Mouse (Mus musculus) intestine, postnatal 0 days (tissue): ENCODE measurements around the gene Scaf1. TPM values are rescaled to one million over a fixed set of nuclear protein-coding genes. Genes with fewer than 3 reads are reported as not detected.

Experiments
- ATAC-seq: fragments of 200-750 bp; cut with Nextera tagmentation; 2 replicates; pipeline ENCODE4 v1.8.0; 2017; ENCODE audit warnings: mild to moderate bottlenecking, moderate TSS enrichment, moderate library complexity
- H3K27ac ChIP-seq: fragments of 300-500 bp; sonication (generic); 2 replicates; pipeline ENCODE4 v1.5.1; 2014; ENCODE audit warnings: mild to moderate bottlenecking, low read depth, low read length, moderate library complexity
- H3K27me3 ChIP-seq: fragments of 300-500 bp; sonication (generic); replicated peaks from 2 replicates; pipeline ENCODE4 v1.6.1; 2014; ENCODE audit warnings: low read length, mixed read lengths; ENCODE audit not compliant: control insufficient read depth, insufficient read depth
- H3K36me3 ChIP-seq: fragments of 300-500 bp; sonication (generic); 2 replicates; pipeline ENCODE4 v1.6.1; 2014; ENCODE audit warnings: mild to moderate bottlenecking, moderate library complexity; ENCODE audit not compliant: control insufficient read depth, insufficient read depth
- H3K4me1 ChIP-seq: fragments of 300-500 bp; sonication (generic); replicated peaks from 2 replicates; pipeline ENCODE4 v1.6.1; 2014; ENCODE audit warnings: antibody characterized with exemption, low read length, mixed read lengths; ENCODE audit not compliant: control insufficient read depth, insufficient read depth
- H3K4me2 ChIP-seq: fragments of 300-500 bp; sonication (generic); replicated peaks from 2 replicates; pipeline ENCODE4 v1.6.1; 2014; ENCODE audit warnings: low read depth, mild to moderate bottlenecking, moderate library complexity
- H3K4me3 ChIP-seq: fragments of 300-500 bp; sonication (generic); 2 replicates; pipeline ENCODE4 v1.5.1; 2014; ENCODE audit warnings: low read depth, low read length
- H3K9ac ChIP-seq: fragments of 300-500 bp; sonication (generic); 2 replicates; pipeline ENCODE4 v1.6.1; 2014; ENCODE audit warnings: mild to moderate bottlenecking, low read depth, low read length
- H3K9me3 ChIP-seq: fragments of 300-500 bp; sonication (generic); 2 replicates; pipeline ENCODE4 v1.6.1; 2016; ENCODE audit warnings: mixed run types; ENCODE audit not compliant: control insufficient read depth
- CTCF ChIP-seq: sonication (generic); IDR thresholded peaks from 2 replicates; pipeline ENCODE4 v1.5.1; 2016; ENCODE audit warnings: low read depth, mild to moderate bottlenecking, control low read depth, antibody characterized with exemption, moderate library complexity
- WGBS: fragments of 180-500 bp; shearing (Covaris S2); extraction: QIAGEN DNeasy Blood & Tissue Kit; methylation state at CpG from one replicate; pipeline ENCODE4 v1.1.7; 2014; 5-methylcytosine and 5-hydroxymethylcytosine counted together
- polyA plus RNA-seq: library from polyadenylated mRNA; unstranded; fragments of >200 nt; fragmentation: Nextera tagmentation; extraction: Ambion mirVana; gene quantifications from 2 replicates; pipeline ENCODE4 v1.2.1, GENCODE M21; 2015

The Scaf1 gene
- polyA plus RNA-seq, 1 experiment from 2014 or later: 22.6 TPM

GRCm38 (mm10) chr7:45037720-45038361 lies 21.7 kb upstream of the Scaf1 start:
- H3K4me1 ChIP-seq: no peaks in the 10 kb centered on the region
- no peak overlapping the region for H3K9ac ChIP-seq
- H3K9me3 ChIP-seq: no peaks in the 10 kb centered on the region
- no peak overlapping the region for H3K27ac ChIP-seq
- peaks cover 65% of the 10 kb centered on the region for H3K36me3 ChIP-seq
- H3K27me3 ChIP-seq: no peaks in the 10 kb centered on the region
- peak; percentile 87 for TF ChIP-seq CTCF
- 57% methylated on average over 7 of the region's 7 CpGs for WGBS
- no peak overlapping the region for H3K4me3 ChIP-seq
- ATAC-seq: peak; percentile 57; the same call in 1 of the 2 replicates
- H3K4me2 ChIP-seq: no peak overlapping the region

DNA sequence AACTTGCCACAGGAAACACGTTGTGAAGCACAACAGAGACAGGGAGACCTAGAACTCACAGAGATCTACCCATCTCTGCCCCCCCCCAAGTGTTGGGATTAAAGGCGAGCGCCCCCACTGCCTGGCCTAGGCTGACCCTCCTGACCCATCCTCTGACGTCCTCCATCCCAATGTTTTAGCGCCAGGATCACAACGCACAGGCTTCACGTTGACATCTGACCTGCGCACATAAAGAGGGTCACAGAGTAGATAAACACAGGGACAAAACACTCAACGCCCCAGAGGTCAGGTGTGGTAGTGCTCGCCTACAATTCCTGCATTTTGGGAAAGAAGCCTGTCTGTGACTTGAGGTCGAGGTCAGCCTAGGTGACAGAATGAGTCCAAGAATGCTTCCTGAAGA lies 20.5 kb upstream of the Scaf1 start:
- H3K9me3 ChIP-seq: no peaks in the 10 kb centered on the region
- H3K4me3 ChIP-seq: no peak overlapping the region
- no peaks in the 10 kb centered on the region for H3K4me1 ChIP-seq
- no peak for TF ChIP-seq CTCF
- no peak overlapping the region for H3K9ac ChIP-seq
- peaks cover 69% of the 10 kb centered on the region for H3K36me3 ChIP-seq
- no peaks in the 10 kb centered on the region for H3K27me3 ChIP-seq
- WGBS: 83% methylated on average over 11 of the region's 11 CpGs
- no peak overlapping the region for H3K27ac ChIP-seq
- no peak for ATAC-seq
- no peak overlapping the region for H3K4me2 ChIP-seq

GRCm38 (mm10) chr7:45035631-45036030 lies 19.5 kb upstream of the Scaf1 start:
- no peak overlapping the region for H3K4me2 ChIP-seq
- H3K9me3 ChIP-seq: no peaks in the 10 kb centered on the region
- H3K27ac ChIP-seq: no peak overlapping the region
- no peak overlapping the region for H3K4me3 ChIP-seq
- no peak for ATAC-seq
- TF ChIP-seq CTCF: no peak
- no peak overlapping the region for H3K9ac ChIP-seq
- peaks cover 70% of the 10 kb centered on the region for H3K36me3 ChIP-seq
- no peaks in the 10 kb centered on the region for H3K27me3 ChIP-seq
- H3K4me1 ChIP-seq: no peaks in the 10 kb centered on the region
- 82% methylated on average over 3 of the region's 3 CpGs for WGBS

DNA sequence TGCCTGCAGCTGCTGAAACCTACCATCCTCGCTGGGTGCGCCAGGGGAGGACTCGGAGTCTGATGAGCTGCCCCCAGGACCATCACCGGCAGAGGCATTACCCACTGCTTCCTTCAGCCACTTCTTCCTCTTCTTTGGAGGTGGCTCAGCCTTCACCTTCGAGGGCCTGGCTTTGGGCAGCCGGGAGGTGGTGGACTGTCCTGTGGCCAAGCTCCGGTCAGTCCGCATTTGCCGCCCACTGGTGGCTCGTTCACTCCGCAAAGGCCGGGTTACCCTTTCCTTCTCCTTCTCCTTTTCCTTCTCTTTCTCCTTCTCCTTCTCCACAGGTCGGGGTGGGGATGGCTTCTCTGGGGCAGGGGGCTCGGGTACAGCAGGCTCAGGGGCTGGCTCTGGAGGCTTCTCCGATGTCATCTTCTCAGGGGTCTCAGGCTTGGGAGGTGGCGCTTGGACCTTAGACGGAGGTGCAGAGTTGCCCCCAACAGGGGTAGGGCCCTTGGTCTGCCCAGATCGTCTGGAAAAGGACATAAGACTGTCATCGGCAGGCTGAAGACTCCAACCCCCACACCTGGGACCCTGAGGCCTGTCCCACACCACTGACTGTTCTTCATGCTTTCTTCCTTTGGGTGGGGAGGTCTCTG lies 17.7 kb upstream of the Scaf1 start:
- no peak for ATAC-seq
- Histone ChIP-seq H3K9me3 (no peaks in the 10 kb centered on the region), H3K4me3 (no peak overlapping the region), H3K4me2 (no peak overlapping the region), H3K27ac (no peak overlapping the region), H3K36me3 (peaks cover 70% of the 10 kb centered on the region), H3K4me1 (no peaks in the 10 kb centered on the region), H3K27me3 (no peaks in the 10 kb centered on the region), H3K9ac (no peak overlapping the region)
- 95% methylated on average over 19 of the region's 19 CpGs for WGBS
- no peak for TF ChIP-seq CTCF

- no peak for TF ChIP-seq CTCF
- ATAC-seq: no peak
- WGBS: 95% methylated on average over 8 of the region's 8 CpGs
- no peak overlapping the region; the same call in 1 of the 2 replicates for H3K27ac ChIP-seq
- no peaks in the 10 kb centered on the region for H3K4me1 ChIP-seq
- no peak overlapping the region for H3K4me3 ChIP-seq
- no peaks in the 10 kb centered on the region for H3K27me3 ChIP-seq
- H3K36me3 ChIP-seq: peaks cover 76% of the 10 kb centered on the region
- no peak overlapping the region for H3K4me2 ChIP-seq
- no peak overlapping the region for H3K9ac ChIP-seq
- H3K9me3 ChIP-seq: no peaks in the 10 kb centered on the region
Observed at GRCm38 (mm10) chr7:45030857-45031256, 14.7 kb upstream of the Scaf1 start.

GRCm38 (mm10) chr7:45029995-45030394 lies 13.8 kb upstream of the Scaf1 start:
- ATAC-seq: no peak
- Histone ChIP-seq H3K9ac (no peak overlapping the region), H3K4me1 (no peaks in the 10 kb centered on the region), H3K4me2 (no peak overlapping the region), H3K27me3 (no peaks in the 10 kb centered on the region), H3K36me3 (peaks cover 73% of the 10 kb centered on the region), H3K27ac (no peak overlapping the region), H3K9me3 (no peaks in the 10 kb centered on the region), H3K4me3 (no peak overlapping the region)
- no peak for TF ChIP-seq CTCF
- 87% methylated on average over 6 of the region's 6 CpGs for WGBS
